Mouse (Mus musculus): ENCODE data around the gene Zcchc14.
A peak's percentile ranks its signal among the peaks of the same experiment; 100 is the strongest.

DNA sequence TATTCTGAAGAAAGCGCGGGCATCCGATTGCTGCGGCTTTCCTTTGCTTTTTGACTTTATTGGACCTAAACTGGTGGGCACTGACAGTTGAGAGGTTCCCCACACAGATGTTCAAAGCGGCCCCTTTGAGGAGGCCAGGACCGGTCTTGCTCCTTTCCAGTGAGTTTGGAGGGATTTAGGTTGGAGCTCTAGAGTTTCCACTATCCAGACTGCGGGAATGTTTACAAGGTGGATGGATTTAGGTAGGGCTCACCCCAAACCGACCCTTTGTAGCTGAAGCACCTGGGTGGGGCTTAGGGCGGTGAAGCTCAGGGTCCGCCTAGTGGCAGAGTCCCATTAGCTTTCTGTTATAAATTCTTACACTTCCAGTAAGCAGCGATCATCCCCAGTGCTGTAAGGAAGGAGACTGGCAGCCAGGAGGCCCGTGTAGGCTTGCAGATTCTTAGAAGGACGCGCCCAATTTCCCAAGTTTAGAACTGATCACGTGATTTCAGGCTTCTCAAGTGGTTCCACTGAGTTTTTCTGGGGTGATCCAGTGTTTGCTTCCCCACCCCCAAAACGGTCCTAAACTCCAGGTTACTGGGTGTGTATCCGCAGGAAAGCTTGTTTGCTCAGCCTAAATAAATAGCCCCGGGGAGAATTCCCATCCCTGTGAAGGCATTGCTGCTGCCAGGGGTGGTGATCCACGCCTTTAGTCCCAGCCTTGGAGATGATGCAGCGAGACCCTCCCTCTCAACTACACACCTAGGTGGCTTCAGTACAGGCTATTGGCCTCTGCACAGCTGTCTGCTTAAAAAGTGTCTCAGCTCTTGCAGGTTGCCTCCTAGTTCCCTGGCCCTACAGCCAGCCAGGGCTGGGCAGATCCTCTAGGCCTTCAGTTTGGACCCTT is 61.3 kb downstream of the Zcchc14 start:
- no peak for TF ChIP-seq CTCF (IDR thresholded peaks at IDR 0.05; ENCODE audit: control insufficient read depth, insufficient read depth, insufficient read length)
- TF ChIP-seq USF1 (IDR thresholded peaks at IDR 0.05; ENCODE audit: low read depth), result peak; percentile 60
- no peak for TF ChIP-seq CEBPB (IDR thresholded peaks at IDR 0.05; ENCODE audit: low read depth)
- TF ChIP-seq MAX (IDR thresholded peaks at IDR 0.05), result no peak
- TF ChIP-seq MYOG (IDR thresholded peaks at IDR 0.05; ENCODE audit: control insufficient read depth, extremely low read depth, insufficient read length), result no peak

Measured in C2C12 (cell line).